Mouse (Mus musculus): ENCODE data around the gene Mettl23.

- no peak for TF ChIP-seq CTCF (IDR thresholded peaks at IDR 0.05; ENCODE audit: extremely low read depth, insufficient read depth, low read length)
- TF ChIP-seq POLR2A (IDR thresholded peaks at IDR 0.05; ENCODE audit: extremely low read depth, insufficient read depth, low read length) = no peak
Measured at GRCm38 (mm10) chr11:116806136-116807071, 36.7 kb upstream of the Mettl23 start.

Data from cortical plate, adult 2 months (tissue).